In the genomic region with DNA sequence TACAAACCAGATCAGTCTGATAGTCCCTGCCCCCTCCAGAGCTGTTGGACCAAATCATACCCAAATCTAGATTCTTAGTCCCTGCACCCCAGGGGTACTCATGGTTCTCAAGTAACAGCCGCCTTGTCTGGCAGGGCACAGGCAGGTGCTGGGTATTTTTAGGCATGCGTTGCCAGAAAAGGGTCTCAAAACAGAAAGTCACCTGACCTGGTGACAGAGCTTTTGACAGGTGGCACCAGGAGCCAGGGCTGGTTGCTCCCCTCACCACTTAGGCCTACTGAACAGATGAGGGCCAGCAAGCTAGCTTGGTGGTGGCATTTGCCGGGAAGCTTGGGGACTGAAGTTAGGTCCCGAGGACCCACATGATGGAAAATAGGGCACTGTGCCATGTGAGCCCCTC, we compare ENCODE assay signal across 18 mouse cellular contexts. TPM values are rescaled to one million over a fixed set of nuclear protein-coding genes. Genes with fewer than 3 reads are reported as not detected.
DNase-seq lines count a peak whose midpoint lies in the region; TF ChIP-seq lines count a peak whose summit lies in the region.
"Had no signal": no experiment of that assay in that cellular context is flagged by ENCODE, and none has a peak within 500 bp of the region (broad histone marks: within the 10 kb centered on the region; RNA-seq: fewer than 3 reads in every experiment).

No protein-coding gene starts in this region.

- H3K4me3 ChIP-seq in gastrocnemius, adult 2 months: no peak overlapping the region
- H3K4me3 ChIP-seq: embryonic facial prominence, embryonic 12.5 days; forebrain, embryonic 12.5 days; heart, embryonic 12.5 days; hindbrain, embryonic 13.5 days had no signal

- intact Hi-C loops in gastrocnemius, adult 2 months (cut with DNase I): no loop called here

- TF ChIP-seq CTCF in gastrocnemius, adult 2 months (IDR thresholded peaks at IDR 0.05): no peak

- H3K27ac ChIP-seq in gastrocnemius, adult 2 months: peak overlapping the region; percentile 64
- H3K27ac ChIP-seq: embryonic facial prominence, embryonic 12.5 days; forebrain, embryonic 12.5 days; hindbrain, embryonic 13.5 days; hindbrain, postnatal 0 days had no signal

- no peak for DNase-seq in gastrocnemius, adult 2 months
- DNase-seq in gastrocnemius, postnatal 10 days: no peak
- peak; percentile 90 for DNase-seq in A20 (ENCODE audit: low read depth, low spot score)
- peak; percentile 31 to 56 for DNase-seq in thymus, adult 18-20 months
- DNase-seq in thymus, postnatal 14 days: peak; percentile 62
- DNase-seq in spleen, adult 12 weeks (ENCODE audit: low spot score): no peak
- DNase-seq in gastrocnemius, adult 18-20 months (ENCODE audit: low spot score): no peak
- DNase-seq in heart, adult 9 months (ENCODE audit: low spot score in 2 of 2): no peak
- DNase-seq: adrenal gland, postnatal 14 days; cerebellum, adult 11-12 months; cerebellum, adult 9-10 months; cerebellum, postnatal 25 days; gastrocnemius, postnatal 14 days had no signal

RNA-seq across cellular contexts. Expression of a gene that starts 3.2 kb away (rescaled TPM):
- 10 to 100 TPM; 26.1 to 36.7 TPM for total RNA-seq in gastrocnemius, adult 2 months (2021)
- 10 to 100 TPM; 42.0 to 47.5 TPM for total RNA-seq in gastrocnemius, postnatal 10 days (2021)
- 10 to 100 TPM; 23.6 to 31.2 TPM for total RNA-seq in gastrocnemius, adult 18-20 months (2021)

RNA-seq across cellular contexts. Expression of a gene that starts 48.8 kb away (rescaled TPM):
- 10 to 100 TPM; 41.8 to 61.4 TPM for total RNA-seq in gastrocnemius, adult 2 months (2021)
- 10 to 100 TPM; 55.5 to 60.8 TPM for total RNA-seq in gastrocnemius, postnatal 10 days (2021)
- 10 to 100 TPM; 45.4 to 48.0 TPM for total RNA-seq in gastrocnemius, adult 18-20 months (2021)

Comparison
In these comparisons a context has a peak if more than half of its experiments do, and no peak if none do; other contexts are left out.
1. DNase-seq: peak in A20 (single experiment), thymus, adult 18-20 months (2 of 2) and thymus, postnatal 14 days (single experiment); none in gastrocnemius, adult 2 months (single experiment), gastrocnemius, postnatal 10 days (single experiment), spleen, adult 12 weeks (single experiment), gastrocnemius, adult 18-20 months (single experiment) and heart, adult 9 months (0 of 2).